Mouse (Mus musculus): Measurements from ENCODE around the gene Dnah6. TPM values are rescaled to one million over a fixed set of nuclear protein-coding genes. Genes with fewer than 3 reads are reported as not detected.

Dnah6 gene
- polyA plus RNA-seq, 1 experiment from 2014 or later = 0.14 TPM

- 40% methylated on average over 4 of the region's 4 CpGs for WGBS
- Histone ChIP-seq H3K9me3 (ENCODE audit: control insufficient read depth, low read length) (no peaks in the 10 kb centered on the region), H3K4me2 (ENCODE audit: low read length) (no peak overlapping the region), H3K4me1 (ENCODE audit: control insufficient read depth in 2 of 2, insufficient read depth in 2 of 2, low read length in 2 of 2) (peaks cover 0 to 2% of the 10 kb centered on the region in 2 experiments; a peak in 1 of 4 replicates), H3K36me3 (ENCODE audit: control insufficient read depth, insufficient read depth, low read length) (no peaks in the 10 kb centered on the region), H3K9ac (ENCODE audit: low read length) (no peak overlapping the region), H3K27ac (replicated peaks in 1 of 2; ENCODE audit: control insufficient read depth in 1 of 2, insufficient read depth in 1 of 2, low read depth in 2 of 2, low read length in 2 of 2) (no peak overlapping the region), H3K4me3 (ENCODE audit: control insufficient read depth in 1 of 2, insufficient read depth in 1 of 2, low read depth in 1 of 2, low read length in 2 of 2) (no peak overlapping the region), H3K27me3 (ENCODE audit: control insufficient read depth, insufficient read depth, low read length) (no peaks in the 10 kb centered on the region)
- ATAC-seq (ENCODE audit: insufficient number of reproducible peaks, insufficient read depth, low FRiP score, low read depth) = no peak
These were observed 7.0 kb upstream of the Dnah6 start for GRCm38 (mm10) chr6:73228408-73228807.

GRCm38 (mm10) chr6:73227376-73228158 lies 6.1 kb upstream of the Dnah6 start:
- Histone ChIP-seq H3K9ac (ENCODE audit: low read length) (no peak overlapping the region), H3K4me1 (ENCODE audit: control insufficient read depth in 2 of 2, insufficient read depth in 2 of 2, low read length in 2 of 2) (peaks cover 3 to 4% of the 10 kb centered on the region in 2 experiments; a peak in 1 of 4 replicates), H3K27ac (replicated peaks in 1 of 2; ENCODE audit: control insufficient read depth in 1 of 2, insufficient read depth in 1 of 2, low read depth in 2 of 2, low read length in 2 of 2) (no peak overlapping the region), H3K4me2 (ENCODE audit: low read length) (no peak overlapping the region), H3K27me3 (ENCODE audit: control insufficient read depth, insufficient read depth, low read length) (no peaks in the 10 kb centered on the region), H3K4me3 (ENCODE audit: control insufficient read depth in 1 of 2, insufficient read depth in 1 of 2, low read depth in 1 of 2, low read length in 2 of 2) (no peak overlapping the region), H3K36me3 (ENCODE audit: control insufficient read depth, insufficient read depth, low read length) (no peaks in the 10 kb centered on the region), H3K9me3 (ENCODE audit: control insufficient read depth, low read length) (no peaks in the 10 kb centered on the region)
- no peak for ATAC-seq (ENCODE audit: insufficient number of reproducible peaks, insufficient read depth, low FRiP score, low read depth)
- 33% methylated on average over 10 of the region's 10 CpGs for WGBS

- WGBS = 3% methylated on average over 9 of the region's 10 CpGs
- peak overlapping the region; percentile 58 for H3K4me2 ChIP-seq (ENCODE audit: low read length)
- no peaks in the 10 kb centered on the region for H3K27me3 ChIP-seq (ENCODE audit: control insufficient read depth, insufficient read depth, low read length)
- no peaks in the 10 kb centered on the region for H3K36me3 ChIP-seq (ENCODE audit: control insufficient read depth, insufficient read depth, low read length)
- peak overlapping the region; percentile 16 to 19; a peak in 2 of 4 replicates for H3K4me3 ChIP-seq (ENCODE audit: control insufficient read depth in 1 of 2, insufficient read depth in 1 of 2, low read depth in 1 of 2, low read length in 2 of 2)
- peak overlapping the region; percentile 59; the same call in 1 of the 2 replicates for H3K9ac ChIP-seq (ENCODE audit: low read length)
- peak overlapping the region; percentile 74 to 91; a peak in 3 of 4 replicates for H3K27ac ChIP-seq (replicated peaks in 1 of 2; ENCODE audit: control insufficient read depth in 1 of 2, insufficient read depth in 1 of 2, low read depth in 2 of 2, low read length in 2 of 2)
- no peaks in the 10 kb centered on the region for H3K9me3 ChIP-seq (ENCODE audit: control insufficient read depth, low read length)
- H3K4me1 ChIP-seq (ENCODE audit: control insufficient read depth in 2 of 2, insufficient read depth in 2 of 2, low read length in 2 of 2) = peaks cover 9 to 11% of the 10 kb centered on the region in 2 experiments; a peak in 2 of 4 replicates
- ATAC-seq (ENCODE audit: insufficient number of reproducible peaks, insufficient read depth, low FRiP score, low read depth) = peak; percentile 80
These were observed 1.5 kb upstream of the Dnah6 start for GRCm38 (mm10) chr6:73222841-73223526.

GRCm38 (mm10) chr6:73221958-73222735 lies 696 bp upstream of the Dnah6 start:
- H3K4me2 ChIP-seq (ENCODE audit: low read length) = peak overlapping the region; percentile 79
- ATAC-seq (ENCODE audit: insufficient number of reproducible peaks, insufficient read depth, low FRiP score, low read depth) = 0 out of 2 replicates have a peak, but pooled peaks have one; percentile 3
- peak overlapping the region; percentile 31 to 39 for H3K4me3 ChIP-seq (ENCODE audit: control insufficient read depth in 1 of 2, insufficient read depth in 1 of 2, low read depth in 1 of 2, low read length in 2 of 2)
- peak overlapping the region; percentile 93 to 94 for H3K27ac ChIP-seq (replicated peaks in 1 of 2; ENCODE audit: control insufficient read depth in 1 of 2, insufficient read depth in 1 of 2, low read depth in 2 of 2, low read length in 2 of 2)
- WGBS = 25% methylated on average over 23 of the region's 23 CpGs
- H3K27me3 ChIP-seq (ENCODE audit: control insufficient read depth, insufficient read depth, low read length) = no peaks in the 10 kb centered on the region
- H3K36me3 ChIP-seq (ENCODE audit: control insufficient read depth, insufficient read depth, low read length) = no peaks in the 10 kb centered on the region
- peak overlapping the region; percentile 74 for H3K9ac ChIP-seq (ENCODE audit: low read length)
- no peaks in the 10 kb centered on the region for H3K9me3 ChIP-seq (ENCODE audit: control insufficient read depth, low read length)
- H3K4me1 ChIP-seq (ENCODE audit: control insufficient read depth in 2 of 2, insufficient read depth in 2 of 2, low read length in 2 of 2) = peaks cover 9 to 11% of the 10 kb centered on the region in 2 experiments; a peak in 2 of 4 replicates

- Histone ChIP-seq H3K9me3 (ENCODE audit: control insufficient read depth, low read length) (no peaks in the 10 kb centered on the region), H3K27ac (replicated peaks in 1 of 2; ENCODE audit: control insufficient read depth in 1 of 2, insufficient read depth in 1 of 2, low read depth in 2 of 2, low read length in 2 of 2) (no peak overlapping the region), H3K27me3 (ENCODE audit: control insufficient read depth, insufficient read depth, low read length) (no peaks in the 10 kb centered on the region), H3K4me3 (ENCODE audit: control insufficient read depth in 1 of 2, insufficient read depth in 1 of 2, low read depth in 1 of 2, low read length in 2 of 2) (no peak overlapping the region), H3K9ac (ENCODE audit: low read length) (no peak overlapping the region), H3K36me3 (ENCODE audit: control insufficient read depth, insufficient read depth, low read length) (no peaks in the 10 kb centered on the region), H3K4me2 (ENCODE audit: low read length) (no peak overlapping the region), H3K4me1 (ENCODE audit: control insufficient read depth in 2 of 2, insufficient read depth in 2 of 2, low read length in 2 of 2) (no peaks in the 10 kb centered on the region)
- no peak for ATAC-seq (ENCODE audit: insufficient number of reproducible peaks, insufficient read depth, low FRiP score, low read depth)
These were observed 9.8 kb downstream of the Dnah6 start for GRCm38 (mm10) chr6:73211602-73212001.

- no peaks in the 10 kb centered on the region for H3K27me3 ChIP-seq (ENCODE audit: control insufficient read depth, insufficient read depth, low read length)
- no peaks in the 10 kb centered on the region for H3K4me1 ChIP-seq (ENCODE audit: control insufficient read depth in 2 of 2, insufficient read depth in 2 of 2, low read length in 2 of 2)
- no peak overlapping the region for H3K4me2 ChIP-seq (ENCODE audit: low read length)
- no peak overlapping the region for H3K27ac ChIP-seq (replicated peaks in 1 of 2; ENCODE audit: control insufficient read depth in 1 of 2, insufficient read depth in 1 of 2, low read depth in 2 of 2, low read length in 2 of 2)
- ATAC-seq (ENCODE audit: insufficient number of reproducible peaks, insufficient read depth, low FRiP score, low read depth) = no peak
- 71% methylated on average over 3 of the region's 3 CpGs for WGBS
- no peak overlapping the region for H3K4me3 ChIP-seq (ENCODE audit: control insufficient read depth in 1 of 2, insufficient read depth in 1 of 2, low read depth in 1 of 2, low read length in 2 of 2)
- no peaks in the 10 kb centered on the region for H3K36me3 ChIP-seq (ENCODE audit: control insufficient read depth, insufficient read depth, low read length)
- H3K9ac ChIP-seq (ENCODE audit: low read length) = no peak overlapping the region
- H3K9me3 ChIP-seq (ENCODE audit: control insufficient read depth, low read length) = no peaks in the 10 kb centered on the region
These were observed 10.4 kb downstream of the Dnah6 start for GRCm38 (mm10) chr6:73211036-73211435.

- Histone ChIP-seq H3K4me1 (ENCODE audit: control insufficient read depth in 2 of 2, insufficient read depth in 2 of 2, low read length in 2 of 2) (no peaks in the 10 kb centered on the region), H3K9me3 (ENCODE audit: control insufficient read depth, low read length) (no peaks in the 10 kb centered on the region), H3K4me2 (ENCODE audit: low read length) (no peak overlapping the region), H3K9ac (ENCODE audit: low read length) (no peak overlapping the region), H3K4me3 (ENCODE audit: control insufficient read depth in 1 of 2, insufficient read depth in 1 of 2, low read depth in 1 of 2, low read length in 2 of 2) (no peak overlapping the region), H3K36me3 (ENCODE audit: control insufficient read depth, insufficient read depth, low read length) (no peaks in the 10 kb centered on the region), H3K27me3 (ENCODE audit: control insufficient read depth, insufficient read depth, low read length) (no peaks in the 10 kb centered on the region), H3K27ac (replicated peaks in 1 of 2; ENCODE audit: control insufficient read depth in 1 of 2, insufficient read depth in 1 of 2, low read depth in 2 of 2, low read length in 2 of 2) (no peak overlapping the region)
- WGBS = 68% methylated on average over 4 of the region's 4 CpGs
- ATAC-seq (ENCODE audit: insufficient number of reproducible peaks, insufficient read depth, low FRiP score, low read depth) = no peak
These were observed 10.9 kb downstream of the Dnah6 start for GRCm38 (mm10) chr6:73210445-73210972.
